24 mouse cellular contexts compared by ENCODE assay signal in genomic region chr8:80551303-80551702, GRCm38 (mm10). TPM values are rescaled to one million over a fixed set of nuclear protein-coding genes. Genes with fewer than 3 reads are reported as not detected.
A peak's percentile ranks its signal among the peaks of the same experiment; 100 is the strongest.
DNase-seq lines count a peak whose midpoint lies in the region; ATAC-seq and TF ChIP-seq lines count a peak whose summit lies in the region.
"Had no signal": no experiment of that assay in that cellular context is flagged by ENCODE, and none has a peak within 500 bp of the region (broad histone marks: within the 10 kb centered on the region; RNA-seq: fewer than 3 reads in every experiment).

No protein-coding gene starts in this region.

- TF ChIP-seq EP300 in stomach, postnatal 0 days (optimal IDR thresholded peaks at IDR 0.05), result no peak

- no peak for DNase-seq in stomach, postnatal 0 days (ENCODE audit: low spot score)
- peak; percentile 27 for DNase-seq in yolk sac, embryonic 10.5 days (ENCODE audit: low spot score)
- no peak for DNase-seq in hindbrain, embryonic 14.5 days (ENCODE audit: low spot score)
- DNase-seq in right cerebral cortex, postnatal 36 days (ENCODE audit: low spot score in 2 of 2), result no peak
- DNase-seq in cerebellum, postnatal 4 days (ENCODE audit: low spot score in 2 of 2), result no peak
- DNase-seq: adrenal gland, adult 2 months; cerebellum, adult 8-10 months; gastrocnemius, postnatal 36 days; kidney, adult 18-20 months; kidney, postnatal 4 days; layer of hippocampus, postnatal 36 days; lung, adult 18-20 months; lung, postnatal 4 days; thymus, postnatal 25 days had no signal

- no peak for TF ChIP-seq CTCF in stomach, postnatal 0 days (IDR thresholded peaks at IDR 0.05; ENCODE audit: low read depth)

- H3K36me3 ChIP-seq in stomach, embryonic 14.5 days (ENCODE audit: control insufficient read depth, insufficient read depth, low read length), result no peaks in the 10 kb centered on the region
- no peaks in the 10 kb centered on the region for H3K36me3 ChIP-seq in stomach, postnatal 0 days (ENCODE audit: control insufficient read depth, insufficient read depth, low read length)
- no peaks in the 10 kb centered on the region for H3K36me3 ChIP-seq in liver, embryonic 15.5 days (replicated peaks)
- H3K36me3 ChIP-seq in hindbrain, embryonic 14.5 days (replicated peaks; ENCODE audit: control insufficient read depth, insufficient read depth), result no peaks in the 10 kb centered on the region
- H3K36me3 ChIP-seq: midbrain, embryonic 13.5 days; neural tube, embryonic 15.5 days had no signal

- no peak overlapping the region for H3K9ac ChIP-seq in stomach, embryonic 14.5 days (replicated peaks; ENCODE audit: low read depth, low read length)
- H3K9ac ChIP-seq in stomach, postnatal 0 days (ENCODE audit: low read length), result no peak overlapping the region
- H3K9ac ChIP-seq in liver, embryonic 15.5 days, result no peak overlapping the region
- H3K9ac ChIP-seq in hindbrain, embryonic 14.5 days, result no peak overlapping the region
- H3K9ac ChIP-seq: forebrain, embryonic 13.5 days; midbrain, embryonic 13.5 days; neural tube, embryonic 15.5 days had no signal

- no peaks in the 10 kb centered on the region for H3K27me3 ChIP-seq in stomach, embryonic 14.5 days (ENCODE audit: control insufficient read depth, insufficient read depth, low read length)
- no peaks in the 10 kb centered on the region for H3K27me3 ChIP-seq in stomach, postnatal 0 days (ENCODE audit: control insufficient read depth, insufficient read depth, low read length)
- H3K27me3 ChIP-seq in liver, embryonic 15.5 days, result no peaks in the 10 kb centered on the region
- H3K27me3 ChIP-seq in hindbrain, embryonic 14.5 days (ENCODE audit: control insufficient read depth, insufficient read depth, low read length), result no peaks in the 10 kb centered on the region
- H3K27me3 ChIP-seq: forebrain, embryonic 13.5 days; midbrain, embryonic 13.5 days; neural tube, embryonic 15.5 days had no signal

- no peaks in the 10 kb centered on the region for H3K9me3 ChIP-seq in stomach, embryonic 14.5 days (ENCODE audit: control insufficient read depth, low read depth, low read length)
- H3K9me3 ChIP-seq in stomach, postnatal 0 days (ENCODE audit: control insufficient read depth, low read length), result no peaks in the 10 kb centered on the region
- H3K9me3 ChIP-seq in liver, embryonic 15.5 days (replicated peaks), result no peaks in the 10 kb centered on the region
- H3K9me3 ChIP-seq in hindbrain, embryonic 14.5 days (ENCODE audit: control insufficient read depth, low read length), result no peaks in the 10 kb centered on the region
- H3K9me3 ChIP-seq: forebrain, embryonic 13.5 days; midbrain, embryonic 13.5 days; neural tube, embryonic 15.5 days had no signal

- no peak overlapping the region for H3K4me2 ChIP-seq in stomach, embryonic 14.5 days (replicated peaks; ENCODE audit: low read depth, low read length)
- no peak overlapping the region for H3K4me2 ChIP-seq in stomach, postnatal 0 days (replicated peaks; ENCODE audit: low read depth)
- H3K4me2 ChIP-seq in liver, embryonic 15.5 days, result peak overlapping the region; percentile 37
- H3K4me2 ChIP-seq in hindbrain, embryonic 14.5 days (replicated peaks), result no peak overlapping the region
- H3K4me2 ChIP-seq: forebrain, embryonic 13.5 days; midbrain, embryonic 13.5 days; neural tube, embryonic 15.5 days had no signal

- no peak overlapping the region for H3K27ac ChIP-seq in stomach, embryonic 14.5 days (ENCODE audit: low read length)
- no peak overlapping the region for H3K27ac ChIP-seq in stomach, postnatal 0 days (replicated peaks)
- H3K27ac ChIP-seq in liver, embryonic 15.5 days (replicated peaks), result peak overlapping the region; percentile 80
- H3K27ac ChIP-seq in hindbrain, embryonic 14.5 days, result no peak overlapping the region
- H3K27ac ChIP-seq: forebrain, embryonic 13.5 days; midbrain, embryonic 13.5 days; neural tube, embryonic 15.5 days had no signal

- H3K4me1 ChIP-seq in stomach, embryonic 14.5 days (ENCODE audit: control insufficient read depth, insufficient read depth, low read length), result no peaks in the 10 kb centered on the region
- H3K4me1 ChIP-seq in stomach, postnatal 0 days (replicated peaks; ENCODE audit: control insufficient read depth, insufficient read depth), result no peaks in the 10 kb centered on the region
- H3K4me1 ChIP-seq in liver, embryonic 15.5 days (replicated peaks), result peaks cover 32% of the 10 kb centered on the region
- no peaks in the 10 kb centered on the region for H3K4me1 ChIP-seq in hindbrain, embryonic 14.5 days (replicated peaks; ENCODE audit: control insufficient read depth, insufficient read depth, low read length)
- H3K4me1 ChIP-seq: midbrain, embryonic 13.5 days; neural tube, embryonic 15.5 days had no signal

- 61% methylated on average over 3 of the region's 3 CpGs for WGBS in stomach, embryonic 14.5 days
- WGBS in stomach, postnatal 0 days, result 72% methylated on average over 3 of the region's 3 CpGs
- WGBS in liver, embryonic 15.5 days (ENCODE audit: insufficient replicate concordance), result 28% methylated on average over 3 of the region's 3 CpGs
- 62% methylated on average over 3 of the region's 3 CpGs for WGBS in hindbrain, embryonic 14.5 days

- peak; percentile 46; the same call in 1 of the 2 replicates for ATAC-seq in stomach, embryonic 14.5 days (ENCODE audit: insufficient number of reproducible peaks, insufficient read depth, low FRiP score, low read depth)
- no peak for ATAC-seq in stomach, postnatal 0 days (ENCODE audit: low FRiP score, low TSS enrichment)
- peak; percentile 91 for ATAC-seq in erythroblast, adult 5-6 weeks (replicated peaks; ENCODE audit: low FRiP score, poor library complexity, severe bottlenecking)
- peak; percentile 94 for ATAC-seq in liver, embryonic 15.5 days (ENCODE audit: insufficient read depth)
- ATAC-seq in hindbrain, embryonic 14.5 days (ENCODE audit: low FRiP score), result no peak
- ATAC-seq: forebrain, embryonic 13.5 days; midbrain, embryonic 13.5 days had no signal

- no peak overlapping the region for H3K4me3 ChIP-seq in stomach, embryonic 14.5 days (ENCODE audit: low read depth, low read length)
- H3K4me3 ChIP-seq in stomach, postnatal 0 days (ENCODE audit: low read depth, low read length), result no peak overlapping the region
- no peak overlapping the region for H3K4me3 ChIP-seq in liver, embryonic 15.5 days (replicated peaks)
- H3K4me3 ChIP-seq in hindbrain, embryonic 14.5 days (replicated peaks; ENCODE audit: low read length), result no peak overlapping the region
- H3K4me3 ChIP-seq: forebrain, embryonic 13.5 days; midbrain, embryonic 13.5 days; neural tube, embryonic 15.5 days had no signal

RNA-seq across cellular contexts. Expression of gene Gypa, which starts 57.7 kb away (rescaled TPM):
- 2.5 and 4.0 TPM in 2 replicates for polyA plus RNA-seq in stomach, embryonic 14.5 days (2014; fragmentation: Nextera tagmentation; extraction: Ambion mirVana)
- 0.55 and 0.65 TPM in 2 replicates for polyA plus RNA-seq in stomach, postnatal 0 days (2015; fragmentation: Nextera tagmentation; extraction: Ambion mirVana)
- total RNA-seq in erythroblast, adult 5-6 weeks (2015; ENCODE audit: low replicate concordance), result 1,528 and 1,589 TPM in 2 replicates
- total RNA-seq in erythroblast, adult 5-6 weeks (2017; ENCODE audit: low replicate concordance), result 1,490 and 2,036 TPM in 2 replicates
- 639 and 715 TPM in 2 replicates for polyA plus RNA-seq in liver, embryonic 15.5 days (2015; fragmentation: Nextera tagmentation; extraction: Ambion mirVana)
- polyA plus RNA-seq in hindbrain, embryonic 14.5 days (2014; fragmentation: Nextera tagmentation; extraction: Ambion mirVana), result 2.4 and 2.9 TPM in 2 replicates
- total RNA-seq: adrenal gland, adult 2 months; gastrocnemius, postnatal 36 days; left cerebral cortex, postnatal 36 days had no signal
- polyA plus RNA-seq: adrenal gland, adult 2 months; small intestine, adult 2 months; testis, adult 2 months had no signal

RNA-seq across cellular contexts. Expression of gene Frem3, which starts 59.6 kb away (rescaled TPM):
- polyA plus RNA-seq in stomach, embryonic 14.5 days (2014; fragmentation: Nextera tagmentation; extraction: Ambion mirVana), result 0.27 and 0.39 TPM in 2 replicates
- 0.04 and 0.06 TPM in 2 replicates for polyA plus RNA-seq in stomach, postnatal 0 days (2015; fragmentation: Nextera tagmentation; extraction: Ambion mirVana)
- total RNA-seq in erythroblast, adult 5-6 weeks (2015; ENCODE audit: low replicate concordance), result 0.21 TPM in 1 of 2 replicates, not detected in the other
- 0.28 and 0.43 TPM in 2 replicates for total RNA-seq in erythroblast, adult 5-6 weeks (2017; ENCODE audit: low replicate concordance)
- polyA plus RNA-seq in liver, embryonic 15.5 days (2015; fragmentation: Nextera tagmentation; extraction: Ambion mirVana), result 0.07 and 0.12 TPM in 2 replicates
- 0.24 and 0.27 TPM in 2 replicates for polyA plus RNA-seq in hindbrain, embryonic 14.5 days (2014; fragmentation: Nextera tagmentation; extraction: Ambion mirVana)
- total RNA-seq: adrenal gland, adult 2 months; gastrocnemius, postnatal 36 days; hematopoietic stem cell, adult 5-6 weeks had no signal
- polyA plus RNA-seq: adrenal gland, adult 2 months; forebrain, embryonic 13.5 days; small intestine, adult 2 months had no signal

Comparison
In these comparisons a context has a peak if more than half of its experiments do, and no peak if none do; other contexts are left out.
1. ATAC-seq: peak in stomach, embryonic 14.5 days (single experiment), erythroblast, adult 5-6 weeks (single experiment) and liver, embryonic 15.5 days (single experiment); none in stomach, postnatal 0 days (single experiment) and hindbrain, embryonic 14.5 days (single experiment).
2. RNA of gene Gypa, which starts 57.7 kb away (polyA plus RNA-seq): 639 to 715 TPM in liver, embryonic 15.5 days; 2.5 to 4.0 TPM in stomach, embryonic 14.5 days, 2.4 to 2.9 TPM in hindbrain, embryonic 14.5 days and 0.55 to 0.65 TPM in stomach, postnatal 0 days; every median in the first group is over 100 times any median in the second.